Mouse (Mus musculus) limb, embryonic 10.5 days (tissue): ENCODE data around the gene Matn4. TPM values are rescaled to one million over a fixed set of nuclear protein-coding genes. Genes with fewer than 3 reads are reported as not detected.

Source experiments
- microRNA-seq: library from miRNA; unstranded; fragments of <30 nt; microRNA quantifications from one replicate; pipeline ENCODE4, GENCODE M21; 2017
- polyA plus RNA-seq: library from polyadenylated mRNA; unstranded; fragments of >200 nt; fragmentation: Nextera tagmentation; extraction: Ambion mirVana; gene quantifications from 2 replicates; pipeline ENCODE4 v1.2.1, GENCODE M21; 2016

The Matn4 gene
- polyA plus RNA-seq, 1 experiment from 2014 or later = 3.0 TPM

Small RNA genes lying within 50 kb of the gene (microRNA-seq; reads per million reads assigned to microRNA genes)
- not detected for gene Mir7678

Other genes starting within 250 kb of the Matn4 start
- 0.15 TPM in 1 of 2 replicates, not detected in the other for gene Kcns1, start 234.0 kb downstream of the Matn4 start, polyA plus RNA-seq
- not detected in 2 replicates for gene Wfdc5, start 222.4 kb downstream of the Matn4 start, polyA plus RNA-seq
- gene Wfdc12, start 214.6 kb downstream of the Matn4 start, polyA plus RNA-seq = not detected in 2 replicates
- gene Wfdc15a, start 205.0 kb downstream of the Matn4 start, polyA plus RNA-seq = not detected in 2 replicates
- gene Wfdc15b, start 183.5 kb downstream of the Matn4 start, polyA plus RNA-seq = not detected in 2 replicates
- gene Svs2, start 166.7 kb downstream of the Matn4 start, polyA plus RNA-seq = not detected in 2 replicates
- gene Svs3b, start 148.5 kb downstream of the Matn4 start, polyA plus RNA-seq = not detected in 2 replicates
- not detected in 2 replicates for gene Svs4, start 126.7 kb downstream of the Matn4 start, polyA plus RNA-seq
- gene Svs3a, start 115.9 kb downstream of the Matn4 start, polyA plus RNA-seq = not detected in 2 replicates
- not detected in 2 replicates for gene Svs6, start 88.4 kb downstream of the Matn4 start, polyA plus RNA-seq
- gene Svs5, start 72.4 kb downstream of the Matn4 start, polyA plus RNA-seq = not detected in 2 replicates
- 0.46 TPM in 1 of 2 replicates, not detected in the other for gene Slpi, start 16.1 kb downstream of the Matn4 start, polyA plus RNA-seq
- 0.03 TPM in 1 of 2 replicates, not detected in the other for gene Rbpjl, start 2.0 kb downstream of the Matn4 start, polyA plus RNA-seq
- 22.1 and 24.2 TPM in 2 replicates for gene Sdc4, start 38.7 kb upstream of the Matn4 start, polyA plus RNA-seq
- 54.4 and 54.5 TPM in 2 replicates for gene Sys1, start 51.8 kb upstream of the Matn4 start, polyA plus RNA-seq
- 2.2 and 3.2 TPM in 2 replicates for gene Gm20458, start 55.8 kb upstream of the Matn4 start, polyA plus RNA-seq
- gene Trp53tg5, start 68.6 kb upstream of the Matn4 start, polyA plus RNA-seq = not detected in 2 replicates
- gene Dbndd2, start 80.9 kb upstream of the Matn4 start, polyA plus RNA-seq = 0.70 and 2.1 TPM in 2 replicates
- gene Pigt, start 92.4 kb upstream of the Matn4 start, polyA plus RNA-seq = 35.7 and 37.5 TPM in 2 replicates
- gene Wfdc2, start 157.3 kb upstream of the Matn4 start, polyA plus RNA-seq = 35.5 and 40.0 TPM in 2 replicates
- gene Spint3, start 168.3 kb upstream of the Matn4 start, polyA plus RNA-seq = not detected in 2 replicates
- not detected in 2 replicates for gene Wfdc6a, start 180.3 kb upstream of the Matn4 start, polyA plus RNA-seq
- not detected in 2 replicates for gene Eppin, start 188.4 kb upstream of the Matn4 start, polyA plus RNA-seq
- not detected in 2 replicates for gene Wfdc6b, start 208.4 kb upstream of the Matn4 start, polyA plus RNA-seq
- gene Wfdc8, start 208.5 kb upstream of the Matn4 start, polyA plus RNA-seq = not detected in 2 replicates
- gene Wfdc16, start 233.6 kb upstream of the Matn4 start, polyA plus RNA-seq = not detected in 2 replicates